Mouse (Mus musculus) brain, embryonic 14.5 days (tissue): ENCODE results near the gene Thada. TPM values are rescaled to one million over a fixed set of nuclear protein-coding genes. Genes with fewer than 3 reads are reported as not detected.

ENCODE experiments used
- DNase-seq: peaks from one replicate; pipeline ENCODE4 v3.0.0-alpha.2; 2011; ENCODE audit warnings: low read depth
- CTCF ChIP-seq: fragments of 200-500 bp; IDR thresholded peaks from 2 replicates; pipeline ENCODE4 v1.5.1; 2012; ENCODE audit warnings: inconsistent platforms, mild to moderate bottlenecking, moderate library complexity, borderline replicate concordance; ENCODE audit not compliant: insufficient read depth, insufficient read length; ENCODE audit errors: extremely low read depth
- POLR2A ChIP-seq: fragments of 200-500 bp; IDR thresholded peaks from 2 replicates; pipeline ENCODE4 v1.6.1; 2012; ENCODE audit warnings: mild to moderate bottlenecking, inconsistent platforms, borderline replicate concordance; ENCODE audit not compliant: poor library complexity, insufficient read depth, insufficient read length, severe bottlenecking; ENCODE audit errors: extremely low read depth
- polyA plus RNA-seq: library from polyadenylated mRNA; depleted of rRNA; stranded (reverse); fragments of >200 nt; gene quantifications from 2 replicates; pipeline ENCODE4 v1.2.3, GENCODE M21; 2012; rRNA removed

The Thada gene
- polyA plus RNA-seq, result 6.5 and 10.2 TPM in 2 replicates

DNA sequence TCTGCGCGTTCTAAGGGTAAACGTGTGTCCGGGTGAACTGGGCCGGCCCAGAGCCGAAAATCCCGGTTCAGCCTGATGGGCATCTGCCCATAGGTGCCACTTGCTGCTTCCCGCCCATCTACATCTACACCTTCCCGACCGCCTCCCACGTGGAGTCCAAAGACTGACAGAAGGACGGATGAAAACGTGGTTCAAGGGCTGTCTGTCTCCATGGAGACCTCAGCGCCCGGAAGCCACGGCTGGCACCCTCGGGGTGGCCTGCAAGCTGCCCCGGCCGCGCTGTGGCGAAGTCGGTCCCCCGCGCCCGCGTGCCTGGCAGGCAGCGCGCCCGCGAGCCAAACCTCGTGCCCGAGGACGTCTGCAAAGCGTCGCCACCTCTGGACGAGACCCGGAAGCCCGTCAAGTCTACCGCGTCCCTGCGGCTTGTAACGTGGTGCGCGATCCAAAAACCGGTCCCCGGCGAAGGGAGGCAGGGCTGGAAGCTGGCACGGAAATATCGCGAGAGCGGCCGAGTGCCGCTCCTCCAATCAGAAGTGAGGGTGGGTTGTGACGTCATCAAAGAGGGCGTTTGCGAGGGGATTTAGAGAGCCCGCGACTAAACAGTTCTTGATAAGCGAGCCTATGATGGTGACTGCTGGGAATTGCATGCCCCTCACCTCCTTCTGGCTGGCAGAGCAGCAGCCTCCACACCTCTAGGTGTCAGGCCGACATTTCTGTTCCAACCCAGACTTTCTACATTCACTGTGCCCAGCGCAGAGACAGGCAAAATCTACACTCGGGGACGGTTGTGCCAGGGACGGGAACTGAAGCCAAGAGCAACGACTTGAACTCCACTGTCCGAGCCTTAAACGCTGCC, at the start of gene Thada:
Thada (minus strand) TSS at position 453 of the 856 bp plus-strand sequence.
- TF ChIP-seq CTCF (0 out of 2 replicates have a peak, but pooled peaks have one; percentile 9), POLR2A (0 out of 2 replicates have a peak, but pooled peaks have one; percentile 27)
- peak; percentile 99 for DNase-seq

DNA sequence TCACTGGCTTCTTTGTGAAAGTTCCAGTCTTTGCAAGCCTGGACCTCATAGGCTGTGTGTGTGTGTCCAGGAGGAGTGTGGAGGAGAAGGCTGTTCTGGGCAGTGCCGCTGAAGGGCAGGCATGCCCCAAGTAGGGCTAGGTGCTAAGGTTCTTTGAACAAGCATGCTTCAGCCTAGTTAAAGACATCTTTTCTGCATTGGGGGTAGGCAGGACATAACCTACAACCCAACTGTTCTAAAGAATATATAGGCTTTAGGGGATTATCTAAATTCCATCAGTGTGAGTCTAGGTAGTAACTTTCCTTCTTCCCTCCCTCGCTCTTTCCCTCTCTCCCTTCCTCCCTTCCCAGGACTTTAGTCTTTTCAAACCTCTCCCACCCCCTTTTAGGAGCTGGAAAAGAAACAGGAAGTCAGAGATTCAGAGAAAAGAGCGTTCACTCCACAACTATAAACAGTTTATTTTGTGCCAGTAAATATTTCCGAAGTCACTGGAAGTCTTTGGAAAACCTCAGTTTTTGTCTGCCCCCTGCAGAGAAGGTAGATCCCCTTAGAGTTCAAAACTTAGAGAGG, 46.6 kb upstream of the Thada start:
- no peak for TF ChIP-seq POLR2A
- TF ChIP-seq CTCF, result no peak
- peak; percentile 30 for DNase-seq

GRCm38 (mm10) chr17:84511682-84512515, 45.9 kb upstream of the Thada start, which contains the start of gene Plekhh2:
Plekhh2 (plus strand) TSS chr17:84511895.
- peak; percentile 56 for TF ChIP-seq POLR2A
- TF ChIP-seq CTCF, result no peak
- peak; percentile 94 for DNase-seq

DNA sequence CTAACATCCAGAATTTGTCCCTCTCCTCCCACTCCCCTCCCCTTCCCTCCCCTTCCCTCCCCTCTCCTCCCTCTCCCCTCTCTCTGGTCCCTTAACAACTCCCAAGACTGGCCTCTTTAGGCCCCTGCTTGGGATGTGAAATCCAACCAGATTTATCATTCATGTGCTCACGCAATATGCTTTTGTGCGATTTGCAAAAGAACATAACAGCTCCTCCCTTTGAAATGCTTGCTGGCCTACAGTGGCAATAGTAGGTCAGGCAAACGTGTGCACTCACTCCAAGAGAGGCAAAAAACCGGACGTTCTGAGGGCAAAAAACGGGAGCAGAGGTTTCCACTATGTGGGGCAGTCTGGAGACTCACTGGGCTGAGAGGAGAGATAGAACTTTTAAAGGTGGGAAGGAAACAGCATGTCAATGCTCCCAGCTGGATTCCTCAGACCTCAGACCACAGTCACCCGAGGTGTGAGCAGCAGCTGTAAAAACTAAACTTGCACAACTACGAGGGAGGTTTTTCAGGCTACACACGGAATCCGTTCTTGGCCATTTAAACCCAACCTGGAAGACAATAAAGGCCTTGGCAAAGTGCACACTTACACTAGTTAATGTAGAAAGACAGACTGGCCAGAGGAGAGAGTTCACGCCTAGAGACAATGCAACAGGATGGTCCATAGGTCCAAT, 45.1 kb upstream of the Thada start:
- TF ChIP-seq CTCF, result no peak
- no peak for DNase-seq

- TF ChIP-seq CTCF (no peak), POLR2A (no peak)
Observed at GRCm38 (mm10) chr17:84510355-84510754, 44.4 kb upstream of the Thada start.

DNA sequence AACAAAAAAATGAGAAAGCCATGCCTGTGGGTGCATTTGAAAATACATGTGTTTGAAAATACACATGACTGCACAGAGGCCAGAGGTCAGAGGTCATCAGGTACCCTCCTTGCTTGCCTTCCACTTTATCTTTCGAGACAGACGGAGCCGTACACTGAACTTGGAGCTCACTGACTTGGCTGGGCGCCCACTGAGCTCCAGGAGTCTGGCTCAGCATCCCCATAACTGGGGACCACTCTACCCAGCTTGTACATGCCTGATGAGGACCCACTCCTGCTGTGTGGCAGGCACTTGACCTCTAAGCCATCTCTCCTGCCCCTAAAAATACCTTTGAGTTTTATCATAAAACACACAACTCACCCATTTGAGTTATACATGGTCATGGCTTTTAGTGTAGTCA, 43.2 kb upstream of the Thada start:
- peak; percentile 28 for DNase-seq
- no peak for TF ChIP-seq POLR2A
- no peak for TF ChIP-seq CTCF

More at GRCm38 (mm10) chr17:84510355-84510754, 44.4 kb upstream of the Thada start:
- peak; percentile 82 for DNase-seq

- TF ChIP-seq CTCF, result no peak
- TF ChIP-seq POLR2A, result no peak
- DNase-seq, result peak; percentile 66
Observed at GRCm38 (mm10) chr17:84508736-84509135, 42.7 kb upstream of the Thada start.

DNA sequence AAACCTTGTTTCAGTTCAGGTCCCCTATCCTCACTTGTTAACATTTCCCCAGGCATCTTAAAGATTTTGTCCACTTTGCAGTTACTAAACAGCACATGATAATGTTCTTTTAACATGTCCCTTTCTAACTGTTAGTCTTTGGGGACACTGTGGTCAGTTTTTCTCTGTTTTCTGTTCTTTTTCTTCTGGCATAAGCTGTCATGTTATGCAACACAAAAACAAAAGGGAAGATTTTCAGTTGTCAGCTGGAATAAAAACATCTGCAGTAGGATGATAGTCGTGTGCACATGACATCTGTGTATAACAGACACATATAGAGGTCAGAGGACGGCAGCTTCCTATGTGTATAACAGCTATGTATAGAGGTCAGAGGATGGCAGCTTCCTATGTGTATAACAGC, 39.9 kb upstream of the Thada start:
- no peak for TF ChIP-seq CTCF
- TF ChIP-seq POLR2A, result no peak

GRCm38 (mm10) chr17:84502341-84502740, 36.3 kb upstream of the Thada start:
- no peak for TF ChIP-seq POLR2A
- no peak for TF ChIP-seq CTCF
- DNase-seq, result no peak

More for the DNA sequence above, 39.9 kb upstream of the Thada start:
- DNase-seq, result no peak

GRCm38 (mm10) chr17:84498639-84499038, 32.6 kb upstream of the Thada start:
- DNase-seq, result peak; percentile 63

DNA sequence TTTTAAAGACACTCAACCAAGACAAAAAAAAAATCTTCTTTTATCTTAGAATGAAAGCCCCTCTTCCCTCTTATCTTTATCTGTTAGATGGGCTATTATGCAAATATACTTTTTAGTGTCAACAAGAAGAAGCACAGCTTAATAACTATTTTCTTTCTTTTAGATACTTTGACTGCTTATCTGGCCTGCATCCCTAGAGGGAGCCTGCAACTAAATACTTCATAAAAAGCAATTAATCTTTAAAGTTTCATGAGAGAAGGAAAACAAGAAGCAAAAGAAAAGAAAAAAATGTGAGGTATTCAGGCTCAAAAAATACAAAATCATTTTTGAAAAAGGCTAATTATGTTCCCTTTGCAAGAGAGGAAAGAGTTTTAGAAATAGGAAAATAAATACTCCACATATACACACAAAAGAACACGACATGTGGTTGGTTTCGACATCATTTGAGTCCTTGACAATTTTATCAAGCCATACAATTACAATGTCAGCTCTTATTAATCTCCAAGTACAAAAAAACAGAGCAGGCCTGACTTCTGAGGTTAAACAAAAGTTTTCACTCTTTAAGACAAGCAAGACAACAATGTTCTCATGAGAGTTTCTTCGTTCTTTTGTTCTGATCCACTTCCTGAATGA, 32.1 kb upstream of the Thada start:
- no peak for TF ChIP-seq POLR2A
- TF ChIP-seq CTCF, result no peak
- no peak for DNase-seq

More at GRCm38 (mm10) chr17:84498639-84499038, 32.6 kb upstream of the Thada start:
- TF ChIP-seq CTCF (no peak), POLR2A (no peak)

- DNase-seq, result peak; percentile 6
- TF ChIP-seq CTCF, result no peak
- no peak for TF ChIP-seq POLR2A
Observed at GRCm38 (mm10) chr17:84497559-84497958, 31.6 kb upstream of the Thada start.
